Mouse (Mus musculus): ENCODE results near the gene Tmem151b.

Tmem151b gene

DNA sequence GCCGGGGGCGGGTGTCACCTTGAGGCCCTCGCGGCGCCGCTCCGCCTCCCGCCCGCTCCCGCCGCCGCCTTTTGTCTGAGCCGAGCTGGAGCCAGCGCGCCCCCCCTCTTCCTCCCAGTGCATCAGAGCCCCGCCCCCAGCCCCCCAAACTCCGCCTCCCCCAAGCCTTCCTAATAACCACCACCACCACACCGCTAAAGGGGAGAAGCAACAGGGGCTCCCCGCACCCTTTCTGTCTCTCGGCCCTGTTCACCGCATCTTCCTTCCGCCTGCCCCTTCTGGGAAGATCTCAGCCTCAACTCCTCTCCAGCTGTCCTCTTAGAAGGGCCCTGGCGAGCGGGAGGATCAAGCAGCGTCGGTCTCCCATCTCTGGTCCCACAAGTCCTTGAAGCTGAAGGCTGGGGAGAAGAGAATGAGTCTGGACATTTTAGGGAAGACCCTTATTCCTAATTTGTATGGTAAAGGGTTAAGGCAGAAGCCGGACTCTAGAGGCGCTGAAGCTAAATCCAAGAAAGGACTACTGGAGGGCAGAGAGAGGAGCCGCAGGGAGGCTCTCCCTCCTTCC lies at the start of gene Tmem151b:
TSS of gene Tmem151b (minus strand) at position 61 of the 565 bp plus-strand sequence.
- no peak for ATAC-seq (ENCODE audit: insufficient number of reproducible peaks, low FRiP score, low TSS enrichment)

DNA sequence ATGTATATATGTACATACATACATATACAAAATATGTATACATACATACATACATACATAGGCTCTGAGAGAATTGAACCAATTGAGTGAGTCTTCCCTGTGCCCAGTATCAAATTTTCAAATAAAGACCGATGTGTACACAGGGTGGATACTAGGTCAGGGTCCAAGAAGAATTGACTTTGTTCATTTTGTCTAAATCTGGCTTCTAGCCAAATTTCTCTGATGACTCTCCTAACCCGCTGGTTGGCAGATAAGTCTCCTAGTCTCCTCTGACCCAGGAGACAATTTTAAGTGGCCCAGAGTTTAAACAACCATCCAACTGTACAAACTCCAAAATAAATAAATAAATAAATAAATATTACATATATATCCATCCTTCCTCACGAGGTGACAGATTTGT lies 49.4 kb upstream of the Tmem151b start:
- ATAC-seq (ENCODE audit: insufficient number of reproducible peaks, low FRiP score, low TSS enrichment) = no peak

DNA sequence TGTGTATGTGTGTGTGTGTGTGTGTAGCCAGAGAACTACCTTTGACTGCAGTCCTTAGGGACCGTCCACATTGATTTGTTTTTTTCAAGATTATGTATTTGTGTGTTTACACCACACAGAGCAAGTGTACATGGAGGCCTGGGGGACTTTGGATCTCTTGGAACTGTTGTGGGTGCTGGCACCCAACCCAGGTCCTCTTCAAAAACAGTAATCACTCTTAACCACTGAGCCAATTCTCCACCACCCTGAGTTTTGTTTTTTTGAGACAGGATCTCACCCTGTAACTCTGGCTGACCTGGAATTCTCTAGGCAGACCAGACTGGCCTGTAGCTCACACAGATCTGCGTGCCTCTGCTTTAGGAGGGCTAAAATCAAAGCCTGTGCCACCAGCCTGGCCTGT lies 48.9 kb upstream of the Tmem151b start:
- ATAC-seq (ENCODE audit: insufficient number of reproducible peaks, low FRiP score, low TSS enrichment) = no peak

DNA sequence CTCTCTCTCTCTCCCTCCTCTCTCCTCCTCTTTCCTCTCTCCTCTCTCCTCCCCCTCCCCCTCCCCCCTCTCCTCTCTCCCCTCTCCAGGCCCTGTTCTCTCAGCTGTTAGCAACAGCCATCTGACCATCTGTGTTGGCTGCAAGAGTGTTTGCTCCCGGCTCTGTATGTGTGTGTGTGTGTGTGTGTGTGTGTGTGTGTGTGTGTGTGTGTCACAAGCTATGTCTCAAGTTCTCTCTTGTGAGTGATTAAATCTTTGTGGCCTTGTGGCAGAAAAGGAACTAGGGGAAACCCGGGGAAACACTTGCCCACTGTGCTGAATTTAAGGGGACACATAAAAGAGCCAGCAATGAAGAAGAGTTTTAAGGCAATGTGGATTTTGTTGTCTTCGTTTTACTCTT lies 48.3 kb upstream of the Tmem151b start:
- ATAC-seq (ENCODE audit: insufficient number of reproducible peaks, low FRiP score, low TSS enrichment) = no peak

DNA sequence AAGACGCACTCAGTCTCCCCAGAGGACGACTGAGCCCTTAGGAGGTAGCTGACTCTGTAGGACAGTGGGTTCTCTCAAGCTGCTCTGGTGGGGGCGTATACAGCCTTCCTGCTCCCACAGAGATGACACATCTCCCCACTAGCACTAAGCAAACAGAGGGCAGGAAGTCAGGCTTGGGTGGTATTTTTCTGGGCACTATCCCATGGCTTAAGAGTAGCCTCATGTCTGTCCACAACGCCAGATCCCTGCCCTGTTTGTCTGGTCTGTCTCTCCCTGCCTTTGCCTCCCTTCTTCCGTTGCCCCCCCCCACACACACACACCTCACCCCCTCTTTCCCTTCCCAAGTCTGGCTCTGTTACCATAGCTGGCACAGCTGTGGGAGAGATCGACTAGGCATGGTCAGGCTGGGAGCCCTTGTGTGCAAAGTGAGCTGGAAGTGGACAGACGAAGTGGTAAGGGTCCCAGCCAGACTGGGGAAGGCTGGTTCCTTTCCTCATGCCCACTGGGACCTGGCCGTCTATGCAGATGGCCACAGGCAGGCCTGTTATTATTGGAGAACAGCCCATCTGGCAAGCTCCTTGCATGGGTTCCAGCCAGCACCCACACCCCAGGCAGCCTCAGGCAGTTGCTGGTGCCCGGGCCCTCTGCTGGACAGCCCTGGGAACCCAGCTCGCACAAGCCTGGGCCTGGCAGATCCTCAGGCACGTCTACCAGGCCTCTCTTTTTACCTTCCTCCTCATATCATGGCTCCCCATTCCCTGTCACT lies 47.3 kb upstream of the Tmem151b start:
- no peak for ATAC-seq (ENCODE audit: insufficient number of reproducible peaks, low FRiP score, low TSS enrichment)

DNA sequence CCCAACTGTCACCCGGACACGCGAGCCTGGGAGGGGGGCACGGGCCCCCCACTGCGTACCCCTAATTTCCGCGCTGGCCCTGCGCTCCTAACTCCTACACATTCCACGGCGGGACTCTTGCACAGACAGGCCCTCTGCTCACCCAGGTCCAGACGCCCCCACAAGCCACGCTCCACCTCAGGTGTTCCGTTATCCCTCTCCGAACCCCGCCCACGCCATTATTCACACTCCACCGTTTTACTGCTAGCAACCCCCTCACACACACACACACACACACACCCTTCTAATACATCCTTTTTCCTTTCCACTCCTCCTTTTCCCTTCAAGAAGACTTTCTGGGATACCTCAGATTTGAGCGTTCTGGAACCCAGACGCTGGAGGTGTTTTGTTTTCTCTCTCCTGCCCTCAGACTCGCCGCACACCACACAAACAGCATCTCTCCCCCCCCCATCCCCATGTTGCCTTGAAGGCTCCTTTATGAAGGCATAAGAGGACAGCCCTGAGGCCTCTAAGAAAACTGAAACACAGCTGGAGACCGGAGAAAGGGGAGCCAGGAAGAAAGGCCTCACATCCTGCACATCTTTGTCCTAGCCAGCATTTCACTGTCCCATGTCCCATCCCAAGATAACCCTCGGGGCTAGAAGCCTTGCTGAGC lies 46.4 kb upstream of the Tmem151b start:
- peak; percentile 27; the same call in 1 of the 2 replicates for ATAC-seq (ENCODE audit: insufficient number of reproducible peaks, low FRiP score, low TSS enrichment)

DNA sequence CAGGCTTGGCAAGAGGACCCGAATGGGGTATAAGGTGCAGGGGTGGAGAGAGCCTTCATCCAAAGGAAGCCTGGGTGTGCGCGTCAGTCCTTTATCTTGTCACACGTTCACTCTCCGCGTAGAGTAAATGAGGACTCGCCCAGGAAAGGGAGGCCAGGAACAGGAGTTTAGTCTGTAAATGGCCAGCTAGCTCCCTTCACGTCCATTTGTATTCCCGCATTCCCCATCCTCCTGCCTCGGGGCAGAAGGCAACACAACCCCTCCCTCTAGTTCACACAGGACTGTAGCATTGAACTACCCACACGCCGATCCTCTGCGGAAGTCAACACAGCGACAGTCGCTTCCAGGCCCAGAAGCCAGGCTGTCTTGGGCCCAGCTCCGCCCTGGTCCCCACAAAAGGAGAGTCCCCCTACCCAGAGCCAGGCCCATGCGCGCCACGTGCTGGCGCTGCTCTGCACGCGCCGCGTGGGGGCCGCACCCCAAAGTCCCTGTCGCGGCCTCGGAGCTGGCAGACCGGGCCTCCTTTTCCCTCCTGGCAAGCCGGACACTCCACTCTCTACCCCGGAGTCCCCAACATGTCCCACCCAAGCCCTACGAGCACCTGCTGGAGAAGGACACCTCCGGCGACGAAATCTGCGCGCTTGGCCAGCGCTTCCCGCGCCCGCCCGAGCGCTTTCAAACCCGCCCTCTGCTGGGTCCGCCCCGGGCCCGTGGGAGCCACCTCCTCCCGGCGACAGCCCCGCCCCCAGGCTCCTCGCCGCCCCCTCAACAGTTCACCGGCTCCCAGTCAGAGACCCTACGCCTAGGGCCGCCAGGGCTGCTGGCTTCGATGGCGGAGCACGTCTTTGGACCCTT lies 45.6 kb upstream of the Tmem151b start:
- ATAC-seq (ENCODE audit: insufficient number of reproducible peaks, low FRiP score, low TSS enrichment) = peak; percentile 16; the same call in 1 of the 2 replicates

DNA sequence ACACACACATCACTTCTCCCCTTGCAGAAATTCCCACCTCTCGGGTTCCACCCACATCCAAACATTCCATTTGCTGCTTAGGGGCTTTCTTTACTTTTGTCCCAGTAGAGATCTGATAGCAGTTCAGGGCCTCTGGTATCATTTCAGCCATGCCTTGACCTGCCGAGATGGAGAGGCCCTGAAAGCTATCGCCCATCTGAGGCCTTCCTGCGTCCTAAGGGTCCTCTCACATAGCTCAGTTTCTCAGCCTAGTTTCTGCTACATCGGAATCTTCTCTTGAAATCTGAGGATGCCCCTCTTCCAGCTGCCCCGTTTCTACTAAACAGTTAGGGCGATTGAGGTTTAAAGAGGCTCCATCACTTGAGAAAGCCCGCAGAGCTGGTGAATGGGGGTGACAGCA lies 44.7 kb upstream of the Tmem151b start:
- ATAC-seq (ENCODE audit: insufficient number of reproducible peaks, low FRiP score, low TSS enrichment) = no peak

DNA sequence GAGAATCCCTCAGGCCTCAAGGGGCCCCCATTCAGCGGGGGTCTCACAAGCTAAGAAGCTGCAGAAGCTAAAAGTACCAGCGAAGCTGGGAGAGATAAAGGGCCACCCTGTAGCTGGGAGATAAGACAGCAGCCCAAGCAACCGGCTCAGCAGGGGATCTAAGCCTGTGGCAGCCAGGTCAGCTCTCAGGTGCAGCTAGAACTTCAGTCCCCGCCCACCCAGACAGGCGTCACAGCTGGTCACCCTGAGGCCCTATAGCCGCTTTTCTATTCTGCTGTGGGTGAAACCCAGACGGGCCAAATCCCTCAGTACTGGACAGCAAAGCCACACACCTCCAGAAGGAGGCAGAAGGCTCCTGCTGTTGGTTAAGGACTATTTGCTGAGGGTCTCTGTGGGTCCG lies 44.0 kb upstream of the Tmem151b start:
- ATAC-seq (ENCODE audit: insufficient number of reproducible peaks, low FRiP score, low TSS enrichment) = no peak

DNA sequence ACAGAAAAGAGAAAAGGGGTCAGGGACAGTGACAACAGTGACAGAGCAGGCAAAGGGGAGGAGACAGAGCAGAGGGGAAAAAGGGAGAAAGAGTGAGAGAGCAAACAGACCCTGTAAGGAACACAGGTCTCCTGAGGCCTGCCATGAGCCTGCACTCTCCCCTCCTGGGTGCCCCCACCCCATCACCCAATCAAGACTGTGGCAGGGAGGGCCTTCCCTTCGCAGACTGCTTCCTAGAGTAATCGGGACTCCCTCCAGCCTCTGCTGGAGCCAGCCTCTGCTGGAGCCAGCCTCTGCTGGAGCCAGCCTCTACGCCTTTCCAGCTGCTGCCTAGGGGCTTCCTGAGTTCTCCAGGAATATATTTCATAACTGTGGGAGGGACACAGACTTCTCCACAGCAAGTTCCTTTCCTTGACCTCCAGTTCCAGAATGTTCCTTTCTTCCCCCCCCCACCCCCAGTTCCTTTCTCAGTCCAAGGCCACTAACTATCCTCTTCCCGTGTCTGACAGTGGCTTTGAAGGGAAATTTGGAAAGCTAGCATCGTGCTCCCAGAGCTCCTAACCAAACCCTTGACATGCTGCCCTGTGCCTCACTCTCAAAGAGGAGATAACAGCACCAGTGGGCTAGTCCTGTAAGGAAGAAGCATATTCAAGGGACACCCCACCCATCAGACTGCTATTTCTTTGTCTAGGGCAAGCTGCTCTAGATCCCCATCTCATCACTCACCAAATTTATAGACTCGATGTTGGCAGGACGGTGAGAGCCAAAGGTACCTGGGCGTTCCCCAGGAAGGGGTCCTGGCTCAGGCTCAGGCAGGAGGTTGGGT lies 43.3 kb upstream of the Tmem151b start:
- ATAC-seq (ENCODE audit: insufficient number of reproducible peaks, low FRiP score, low TSS enrichment) = no peak

DNA sequence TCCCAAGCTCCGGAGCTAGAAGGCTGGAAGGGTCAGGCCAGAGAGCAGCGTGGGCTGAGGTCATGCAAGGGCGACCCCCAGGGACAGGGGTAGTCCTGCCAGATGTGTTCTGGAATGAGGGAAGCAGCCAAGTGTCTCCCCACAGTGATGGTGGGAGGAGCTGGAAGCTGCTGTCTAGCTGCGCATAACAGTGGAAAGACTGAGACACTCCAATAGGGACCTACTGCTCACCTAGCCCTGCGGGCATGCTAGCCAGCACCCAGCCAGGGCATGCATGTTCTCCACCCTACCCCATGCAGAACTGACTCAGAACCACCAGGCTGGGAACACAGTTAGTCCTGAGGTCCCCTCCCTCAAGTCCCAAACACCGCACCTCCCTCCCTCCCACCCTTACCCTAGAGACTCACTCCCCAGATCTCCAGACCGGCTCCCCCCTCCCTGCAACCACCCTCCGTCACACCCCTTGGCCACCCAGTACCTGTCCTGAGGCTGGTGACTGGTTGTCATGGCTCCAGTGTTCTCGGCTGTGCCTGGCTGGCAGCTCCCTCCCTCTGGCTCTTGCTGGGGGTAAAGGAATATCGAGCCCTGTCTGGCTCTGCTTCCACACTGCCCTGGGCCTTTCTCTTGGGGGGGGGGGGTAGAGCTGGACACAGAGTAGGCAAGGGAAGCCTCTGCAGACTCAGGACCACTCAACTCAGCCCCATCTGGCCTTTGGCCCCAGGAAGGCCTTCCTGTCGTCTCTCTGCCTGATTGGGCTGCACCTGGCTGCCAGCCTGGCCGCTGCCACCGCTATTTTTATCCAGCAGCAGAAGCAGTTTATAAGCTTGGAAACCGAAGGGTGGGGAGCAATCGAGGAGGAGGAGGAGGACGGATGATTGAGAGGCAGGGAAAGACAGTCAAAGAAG lies 42.5 kb upstream of the Tmem151b start:
- ATAC-seq (ENCODE audit: insufficient number of reproducible peaks, low FRiP score, low TSS enrichment) = no peak

DNA sequence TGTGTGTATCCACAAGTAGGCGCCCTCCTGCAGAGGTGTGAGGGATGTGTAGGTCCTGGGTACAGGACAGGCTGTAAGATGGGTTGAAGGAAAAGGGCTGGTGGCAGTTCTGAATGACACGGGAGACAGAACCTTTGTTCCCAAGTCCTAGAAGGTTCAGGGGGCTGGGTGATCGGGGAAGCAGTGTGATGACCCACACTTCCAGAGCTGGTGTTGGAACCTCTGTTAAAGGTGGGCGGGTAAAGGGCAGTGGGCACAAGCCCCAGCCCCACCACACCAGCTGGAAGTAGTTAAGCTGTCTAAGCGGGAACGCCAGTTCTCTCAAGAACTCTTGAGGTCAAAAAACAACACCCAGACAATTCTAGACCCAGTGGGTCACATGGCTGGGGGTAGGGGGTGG lies 40.9 kb upstream of the Tmem151b start:
- ATAC-seq (ENCODE audit: insufficient number of reproducible peaks, low FRiP score, low TSS enrichment) = no peak

DNA sequence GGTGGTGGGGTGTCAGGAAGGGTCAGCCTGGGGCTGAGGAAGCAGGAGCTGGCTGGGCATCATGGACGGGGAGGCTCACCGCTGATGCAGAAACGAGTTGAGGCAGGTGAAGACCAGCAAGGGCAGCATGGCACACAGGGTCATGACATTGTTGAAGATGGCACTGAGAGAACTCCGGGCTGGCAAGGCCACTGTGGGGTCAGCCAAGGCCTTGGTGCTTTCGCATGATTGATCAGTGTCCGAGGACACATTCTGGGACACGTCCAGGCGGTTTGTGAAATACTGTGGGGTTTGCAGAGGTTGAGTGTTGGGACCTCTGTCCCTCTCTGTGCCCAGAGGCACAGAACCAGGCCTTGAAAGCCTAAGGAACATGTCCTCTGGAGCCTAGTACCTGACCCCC lies 40.4 kb upstream of the Tmem151b start:
- no peak for ATAC-seq (ENCODE audit: insufficient number of reproducible peaks, low FRiP score, low TSS enrichment)

DNA sequence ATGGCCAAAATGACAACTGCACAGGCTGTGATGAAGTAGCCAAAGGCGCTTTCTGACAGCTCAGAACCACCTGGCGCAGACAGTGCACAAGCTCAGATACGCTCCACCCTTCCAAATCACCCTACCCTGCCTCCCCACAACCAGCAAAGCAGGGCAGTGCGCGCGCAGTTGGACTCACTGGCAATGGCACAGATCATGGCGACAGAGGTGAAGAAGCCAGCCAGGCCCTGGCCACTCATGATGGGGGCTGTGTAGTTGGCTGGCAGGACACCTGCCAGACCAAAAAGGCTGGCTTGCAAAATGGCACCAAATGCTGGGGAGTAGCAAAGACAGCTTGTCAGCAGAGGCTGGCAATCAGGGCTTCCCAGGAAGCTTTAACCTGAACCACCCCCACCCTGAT lies 39.8 kb upstream of the Tmem151b start:
- no peak for ATAC-seq (ENCODE audit: insufficient number of reproducible peaks, low FRiP score, low TSS enrichment)

DNA sequence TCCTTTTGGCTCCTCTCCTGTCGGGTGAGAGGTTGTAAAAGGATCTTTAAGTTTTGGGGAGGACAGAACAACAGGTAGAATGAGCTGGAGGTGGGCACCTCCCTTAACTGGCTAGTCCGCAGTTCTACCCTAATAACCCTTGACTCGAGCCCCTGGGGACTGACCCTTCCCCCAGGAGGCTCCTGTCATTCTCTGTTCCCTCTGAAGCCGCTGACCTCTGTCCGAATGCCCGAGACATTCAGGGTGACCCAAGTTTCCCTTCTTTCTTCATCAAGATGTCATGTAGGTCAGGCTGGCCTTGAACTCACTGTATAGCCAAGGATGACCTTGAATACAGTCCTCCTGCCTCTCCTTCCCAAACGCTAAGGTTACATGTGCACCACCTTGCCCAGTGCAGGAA lies 38.9 kb upstream of the Tmem151b start:
- no peak for ATAC-seq (ENCODE audit: insufficient number of reproducible peaks, low FRiP score, low TSS enrichment)

DNA sequence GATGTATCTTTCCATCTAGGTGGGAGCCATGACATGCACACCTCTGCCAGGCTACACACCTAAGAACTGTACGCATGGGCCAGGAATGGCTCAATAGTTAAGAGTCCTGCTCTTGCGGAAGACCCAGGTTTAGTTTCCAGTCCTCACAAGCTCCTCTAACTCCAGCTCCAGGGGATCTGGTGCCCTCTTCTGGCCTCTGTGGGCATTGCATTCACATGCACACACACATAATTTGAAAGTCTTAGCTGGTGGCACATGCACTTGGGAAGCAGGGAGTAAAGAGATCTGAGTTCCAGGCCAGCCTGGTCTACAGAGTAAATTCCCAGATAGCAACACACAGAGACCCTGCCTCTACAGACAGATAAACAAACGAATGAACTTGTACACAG lies 37.0 kb upstream of the Tmem151b start:
- ATAC-seq (ENCODE audit: insufficient number of reproducible peaks, low FRiP score, low TSS enrichment) = no peak

DNA sequence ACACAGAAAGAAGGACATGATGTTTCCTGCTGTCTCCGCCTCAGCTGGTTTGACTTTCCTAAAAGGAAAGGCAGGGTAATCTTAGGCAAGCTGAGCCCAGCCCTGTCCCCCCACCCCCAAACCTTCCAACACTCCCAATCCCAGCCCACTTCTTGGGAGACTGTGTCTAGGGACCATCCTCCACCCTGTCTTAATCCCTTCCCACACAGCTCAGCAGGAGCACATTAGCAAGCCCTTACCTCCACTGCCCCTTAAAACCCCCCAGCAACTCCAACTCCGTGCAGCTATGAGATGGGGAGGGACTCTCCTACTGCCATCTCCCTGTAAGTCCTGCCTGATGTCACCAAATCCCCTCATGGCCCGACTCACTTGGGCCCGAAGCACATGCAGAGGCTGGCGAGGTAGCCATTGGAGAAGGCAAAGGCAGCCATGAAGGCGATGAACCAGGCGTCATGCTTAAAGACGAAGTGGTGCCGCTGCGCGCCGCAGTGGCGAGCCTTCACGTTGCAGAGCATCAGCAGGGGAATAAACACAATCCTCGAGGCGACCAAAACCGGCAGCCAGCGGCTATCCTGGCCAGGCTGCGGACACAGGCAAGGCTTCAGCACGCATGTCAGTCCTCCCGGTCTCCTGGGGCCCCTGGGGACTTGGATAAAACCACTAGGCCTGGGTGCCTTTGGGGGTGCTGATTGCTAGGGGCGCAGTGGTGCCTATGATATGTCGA lies 36.4 kb upstream of the Tmem151b start:
- no peak for ATAC-seq (ENCODE audit: insufficient number of reproducible peaks, low FRiP score, low TSS enrichment)

DNA sequence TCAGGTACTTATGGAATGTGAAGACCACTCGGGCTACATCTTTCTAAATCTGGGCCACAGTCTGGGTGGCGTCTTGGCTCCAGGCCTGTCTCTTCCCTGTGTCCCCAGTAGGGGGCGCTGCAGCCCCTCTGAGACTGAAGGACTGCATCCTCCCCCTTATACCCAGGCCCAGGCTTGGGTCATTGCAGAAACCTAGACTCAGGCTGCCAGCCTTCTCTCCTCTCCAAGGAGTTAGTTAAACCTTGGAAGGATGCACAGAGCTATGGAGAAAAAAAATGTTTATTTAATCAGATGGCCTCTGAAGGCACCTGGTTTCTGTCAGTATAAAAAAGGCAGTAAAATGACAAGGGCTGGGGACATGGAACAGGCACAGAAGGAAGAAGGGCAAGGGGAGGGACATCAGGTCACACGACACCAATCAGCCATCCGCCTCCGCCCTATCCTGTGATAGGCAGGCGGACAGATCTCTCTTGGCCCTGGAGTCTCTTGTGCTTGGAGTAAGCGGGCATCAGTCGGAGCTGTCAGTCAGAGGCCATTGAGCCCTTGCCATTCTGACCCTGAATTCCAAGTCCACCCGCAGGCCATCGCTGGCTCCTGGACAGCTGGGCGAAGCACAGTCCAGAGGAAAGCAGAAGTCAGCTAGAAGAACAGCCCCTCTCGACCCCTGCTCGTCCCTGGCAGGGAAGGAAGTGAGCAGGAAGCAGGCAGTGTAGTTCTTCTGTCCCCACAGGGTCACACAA lies 35.6 kb upstream of the Tmem151b start:
- 0 out of 2 replicates have a peak, but pooled peaks have one; percentile 43 for ATAC-seq (ENCODE audit: insufficient number of reproducible peaks, low FRiP score, low TSS enrichment)

Measured in cerebellum, adult (tissue).